Mouse (Mus musculus): ENCODE results near the gene Copa.

- no peak for TF ChIP-seq CHD2 (IDR thresholded peaks at IDR 0.05; ENCODE audit: low read length)
- TF ChIP-seq EP300 (IDR thresholded peaks at IDR 0.05; ENCODE audit: low read depth in 1 of 2, low read length in 2 of 2) = no peak
- TF ChIP-seq ZKSCAN1 (IDR thresholded peaks at IDR 0.05; ENCODE audit: low read depth, low read length) = no peak
- TF ChIP-seq CTCF (IDR thresholded peaks at IDR 0.05 in 2 of 3, conservative IDR thresholded peaks at IDR 0.05 in 1 of 3; ENCODE audit: control insufficient read depth in 1 of 3, insufficient read depth in 1 of 3, low read depth in 2 of 3, low read length in 3 of 3, poor library complexity in 1 of 3, severe bottlenecking in 1 of 3) = no peak
- no peak for TF ChIP-seq SMC3 (IDR thresholded peaks at IDR 0.05; ENCODE audit: low read depth, low read length)
- TF ChIP-seq MAX (IDR thresholded peaks at IDR 0.05; ENCODE audit: low read length) = no peak
- TF ChIP-seq POLR2A (IDR thresholded peaks at IDR 0.05; ENCODE audit: control insufficient read depth in 1 of 2, insufficient read depth in 1 of 2, low read depth in 1 of 2, low read length in 2 of 2, poor library complexity in 1 of 2) = no peak; a peak in 1 of 4 replicates
- TF ChIP-seq ZNF384 (IDR thresholded peaks at IDR 0.05; ENCODE audit: low read depth, low read length) = no peak
These were observed 66.1 kb downstream of the Copa start for GRCm38 (mm10) chr1:172148279-172148954.
